Mouse (Mus musculus): Measurements from ENCODE around the gene Maf. TPM values are rescaled to one million over a fixed set of nuclear protein-coding genes. Genes with fewer than 3 reads are reported as not detected.

Maf gene
- polyA plus RNA-seq (2012; rRNA removed) = 8.6 and 9.2 TPM in 2 replicates

DNA sequence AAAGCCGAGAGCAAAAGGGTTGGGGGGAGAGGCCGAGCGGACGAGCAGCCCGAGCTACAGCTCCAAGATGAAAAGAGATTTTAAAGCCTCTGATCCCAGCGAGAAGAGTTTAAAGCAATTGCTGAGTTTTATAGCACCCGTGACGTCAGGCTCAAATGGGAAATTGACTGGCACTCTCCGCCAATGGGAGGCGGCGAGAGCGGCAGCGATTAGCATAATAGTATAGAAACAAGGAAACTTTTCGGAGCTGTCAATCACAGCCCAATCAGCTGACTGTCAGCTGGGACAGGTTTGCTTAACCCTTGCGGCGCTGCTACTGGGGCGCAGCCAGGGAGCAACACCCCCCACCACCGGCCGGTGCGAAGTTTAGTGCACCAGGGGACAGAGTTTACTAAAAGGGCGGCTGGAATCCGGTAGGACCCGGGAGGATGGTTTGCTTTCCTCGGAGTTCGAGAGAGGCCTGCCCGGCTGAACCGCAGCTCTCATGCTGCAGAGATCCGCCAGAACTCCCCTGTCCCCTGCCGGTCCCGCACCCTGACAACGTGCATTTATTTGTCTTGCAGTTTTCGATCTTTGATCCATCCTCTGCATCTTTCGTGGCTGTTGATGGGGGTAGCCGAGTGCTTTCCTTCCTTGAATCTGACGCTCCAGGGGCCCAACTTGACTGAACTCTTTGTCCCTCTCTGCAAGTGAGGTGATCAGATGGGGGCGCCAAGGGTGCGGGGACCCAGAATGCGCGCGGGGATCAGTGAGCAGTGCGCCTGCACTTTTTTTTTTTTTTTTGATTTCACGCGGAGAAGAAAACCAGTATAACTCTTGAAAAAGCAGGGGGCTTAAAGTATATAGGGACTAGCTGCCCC is at the start of gene Maf:
Maf (minus strand) TSS at position 64 of the 860 bp plus-strand sequence.
- DNase-seq (ENCODE audit: extremely low spot score in 1 of 2, low spot score in 1 of 2) = peak; percentile 77 to 80

DNA sequence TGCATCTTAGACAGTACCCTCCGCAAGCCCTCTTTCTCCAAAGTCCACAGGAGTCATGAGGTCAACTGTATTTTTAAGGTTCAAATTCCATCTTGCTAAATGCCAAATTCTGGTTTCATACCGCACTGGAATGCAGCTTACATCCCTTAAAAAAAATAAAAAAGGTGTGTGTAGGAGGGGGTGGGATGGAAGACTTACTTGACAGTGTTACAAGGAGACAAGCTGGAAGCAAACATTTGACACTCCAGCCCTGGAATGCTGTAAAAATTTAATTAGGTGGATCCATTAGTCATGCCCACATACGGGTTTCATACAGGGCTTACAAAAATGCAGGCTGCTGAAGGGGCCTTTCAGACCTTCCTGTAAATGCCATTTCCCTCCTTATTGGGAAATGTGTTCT is 49.4 kb upstream of the Maf start:
- no peak for DNase-seq (ENCODE audit: extremely low spot score in 1 of 2, low spot score in 1 of 2)

DNA sequence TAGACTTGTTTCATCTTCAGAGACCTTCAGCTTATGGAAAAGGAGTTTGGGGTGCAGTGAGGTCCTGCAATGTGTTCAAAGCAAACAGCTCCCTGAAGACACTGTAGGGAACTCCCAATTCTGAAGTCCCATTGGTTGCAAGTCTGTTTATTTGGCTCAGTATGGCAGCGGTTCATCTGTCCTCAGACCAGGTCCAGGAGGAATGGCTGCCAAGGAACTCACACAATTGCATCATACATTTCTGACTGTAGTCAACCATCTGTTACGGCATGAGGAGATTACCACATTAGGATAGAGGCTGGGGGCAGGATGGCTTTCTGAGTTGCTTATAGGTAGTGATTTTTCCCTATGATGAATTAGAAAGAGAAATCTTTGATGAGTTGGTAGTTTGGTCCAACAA is 48.4 kb upstream of the Maf start:
- DNase-seq (ENCODE audit: extremely low spot score in 1 of 2, low spot score in 1 of 2) = no peak

DNA sequence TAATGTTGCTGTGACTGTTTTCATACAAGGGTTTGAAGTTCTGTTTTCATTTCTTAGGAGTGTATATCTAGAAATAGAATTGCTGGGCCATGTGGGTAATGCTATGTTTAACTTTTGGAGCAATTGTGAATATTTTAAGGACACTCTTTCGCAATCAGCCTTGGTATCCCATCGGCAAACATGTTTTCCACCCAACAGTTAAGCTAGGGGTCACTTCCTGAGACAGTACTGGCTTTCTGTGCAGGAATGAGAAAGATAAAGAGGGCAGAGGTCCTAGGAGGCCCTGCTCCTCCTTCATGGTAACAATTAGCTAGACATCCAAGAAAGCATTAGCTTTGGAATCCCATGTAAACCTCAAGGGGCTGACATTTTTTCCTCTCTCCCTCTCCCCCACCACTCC is 47.1 kb upstream of the Maf start:
- DNase-seq (ENCODE audit: extremely low spot score in 1 of 2, low spot score in 1 of 2) = no peak

DNA sequence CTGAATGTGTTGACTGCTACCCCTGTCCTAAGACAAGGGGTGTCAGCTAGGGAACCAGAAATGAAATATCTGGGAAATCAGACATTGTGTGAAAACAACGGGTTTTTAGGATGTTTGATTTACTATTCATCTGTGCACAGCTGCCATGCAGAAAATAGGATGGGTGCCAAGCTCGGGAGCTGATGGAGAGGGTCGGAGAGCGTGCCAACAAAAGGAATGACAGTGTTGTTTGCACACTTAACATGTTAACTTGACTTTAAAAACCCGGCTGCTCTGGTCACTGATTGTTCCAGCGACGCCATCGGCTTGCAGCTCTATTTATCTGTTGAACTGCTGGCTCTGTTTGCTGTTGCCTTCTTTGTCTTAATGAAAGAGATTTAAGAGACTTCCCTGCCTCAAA is 46.2 kb upstream of the Maf start:
- no peak for DNase-seq (ENCODE audit: extremely low spot score in 1 of 2, low spot score in 1 of 2)

DNA sequence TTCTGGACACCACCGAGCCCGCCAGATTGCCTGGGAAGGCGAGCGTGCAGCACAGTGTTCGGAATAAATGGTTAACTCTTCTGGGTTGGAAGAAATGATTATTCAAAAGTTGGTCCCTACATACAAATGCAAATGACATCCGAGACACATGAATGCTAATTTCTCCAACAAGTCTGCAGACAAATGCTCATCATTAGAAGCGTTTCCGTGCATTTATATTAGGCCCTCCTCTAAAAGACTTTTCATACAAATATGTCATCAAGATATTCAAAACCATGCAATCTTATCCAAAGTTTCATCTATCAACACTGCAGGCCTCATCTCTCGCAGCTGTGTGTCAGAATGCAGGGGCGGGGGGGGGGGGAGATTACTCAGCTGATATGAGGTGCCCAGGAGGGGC is 39.8 kb upstream of the Maf start:
- DNase-seq (ENCODE audit: extremely low spot score in 1 of 2, low spot score in 1 of 2) = no peak

DNA sequence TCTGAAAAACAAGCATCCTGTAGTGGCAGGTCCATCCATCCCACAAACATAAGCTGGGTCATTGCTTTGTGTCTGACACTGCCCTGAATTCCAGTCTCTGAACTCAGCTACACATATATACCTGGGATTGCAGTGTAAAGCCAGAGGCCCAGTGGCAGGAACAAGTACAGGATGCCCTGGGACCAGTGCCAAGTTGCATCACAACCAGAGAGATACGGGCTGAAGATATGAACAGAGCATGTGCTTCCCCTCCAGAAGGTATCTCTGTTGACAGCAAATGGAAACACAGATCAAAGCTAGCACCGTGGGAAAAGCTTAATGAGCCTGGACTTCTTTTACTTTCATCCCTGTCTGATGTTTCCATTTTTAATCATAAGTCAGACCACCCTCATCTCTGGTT is 38.1 kb upstream of the Maf start:
- no peak for DNase-seq (ENCODE audit: extremely low spot score in 1 of 2, low spot score in 1 of 2)

DNA sequence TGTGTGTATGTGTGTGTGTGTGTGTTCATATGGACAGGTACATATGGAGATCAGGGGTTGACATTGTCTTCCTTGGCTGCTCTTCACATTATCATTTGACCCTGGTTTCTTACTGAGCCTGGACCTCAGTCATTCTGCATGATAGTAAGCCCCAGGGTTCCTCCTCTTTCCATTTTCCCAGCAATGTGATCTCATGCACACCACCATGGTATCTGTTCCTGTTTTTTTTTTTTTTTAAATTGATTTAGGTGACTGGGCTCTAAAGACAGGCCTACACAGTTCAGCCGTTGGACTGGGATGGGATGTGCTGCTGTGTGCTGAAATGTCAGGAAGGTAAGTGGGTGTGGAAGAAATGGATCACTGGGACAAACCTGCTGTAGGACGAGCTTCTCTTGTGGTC is 35.8 kb upstream of the Maf start:
- DNase-seq (ENCODE audit: extremely low spot score in 1 of 2, low spot score in 1 of 2) = no peak

DNA sequence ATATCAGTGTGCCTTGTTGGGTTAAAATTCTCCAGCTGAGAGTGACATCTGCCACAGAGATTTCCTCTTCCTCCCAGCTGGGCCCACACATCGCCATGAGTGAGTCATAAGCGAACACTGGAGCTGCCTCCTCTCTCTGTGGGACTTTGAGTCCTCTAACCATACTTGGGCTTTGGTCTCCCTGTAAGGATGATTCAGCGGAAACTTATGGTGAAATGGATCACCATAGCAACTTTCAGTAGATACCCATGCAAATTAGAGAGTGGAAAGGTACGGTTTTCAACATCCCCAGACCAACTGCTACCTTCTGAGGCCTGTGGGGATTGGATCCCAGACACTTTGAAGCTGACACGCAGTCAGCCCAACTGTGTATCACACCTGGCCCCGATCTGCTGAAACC is 35.1 kb upstream of the Maf start:
- peak in 1 of 2 experiments; percentile 59 for DNase-seq (ENCODE audit: extremely low spot score in 1 of 2, low spot score in 1 of 2)

DNA sequence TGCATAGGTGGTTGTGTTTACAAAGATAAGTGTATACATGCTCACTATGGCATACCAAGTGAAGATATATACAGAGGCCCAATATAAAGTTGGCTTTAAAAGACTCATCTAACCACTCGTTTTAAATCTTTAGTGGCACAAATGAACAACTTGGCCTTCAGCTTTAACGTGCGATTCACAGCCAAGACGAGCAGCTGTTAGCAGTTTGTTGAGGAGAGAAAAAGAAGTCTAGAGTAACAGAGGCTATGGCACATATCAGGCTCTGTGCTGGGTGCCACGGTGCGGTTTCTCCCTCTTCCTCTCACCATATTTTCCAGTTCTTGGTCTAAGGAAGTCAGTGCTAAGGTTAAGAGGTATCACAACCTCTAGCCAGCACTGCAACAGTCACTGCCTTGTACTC is 34.4 kb upstream of the Maf start:
- DNase-seq (ENCODE audit: extremely low spot score in 1 of 2, low spot score in 1 of 2) = no peak

DNA sequence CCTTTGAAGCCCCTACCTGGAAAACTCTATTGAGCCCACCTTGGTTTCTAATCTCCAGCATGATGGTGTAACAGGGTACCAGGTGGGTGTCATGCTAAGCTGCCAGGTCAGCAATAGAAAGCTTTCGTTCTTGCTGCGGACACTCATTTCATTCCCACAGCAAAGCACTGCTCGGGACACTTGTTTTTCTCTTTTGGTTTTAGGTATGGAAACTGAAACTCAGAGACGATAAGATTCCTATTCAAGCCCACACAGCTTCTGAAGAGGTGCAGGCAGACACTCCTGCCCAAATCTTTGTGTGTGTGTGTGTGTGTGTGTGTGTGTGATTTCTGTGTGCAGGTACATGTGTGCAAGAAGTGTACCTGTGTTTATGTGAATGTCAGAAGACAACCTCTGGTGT is 32.2 kb upstream of the Maf start:
- DNase-seq (ENCODE audit: extremely low spot score in 1 of 2, low spot score in 1 of 2) = no peak

DNA sequence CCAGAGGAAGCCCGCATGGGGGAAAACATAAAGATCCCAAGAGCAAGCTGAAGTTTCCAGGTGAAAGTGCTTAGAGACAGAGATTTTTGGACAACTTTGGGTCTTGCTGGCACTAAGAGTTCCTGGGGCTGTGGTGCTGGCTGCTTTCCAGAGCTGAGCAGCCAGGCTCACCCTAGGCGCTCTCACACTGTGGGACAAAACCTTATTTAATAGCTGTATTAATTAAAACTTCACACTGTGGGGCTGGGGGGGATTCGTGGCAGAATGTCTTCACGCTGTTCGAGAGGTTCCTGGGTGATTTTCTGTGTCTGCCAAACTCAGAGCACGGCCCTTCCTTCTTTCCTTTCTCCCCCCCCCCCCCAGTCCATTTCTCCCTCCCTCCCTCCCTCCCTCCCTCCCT is 24.8 kb upstream of the Maf start:
- DNase-seq (ENCODE audit: extremely low spot score in 1 of 2, low spot score in 1 of 2) = no peak

DNA sequence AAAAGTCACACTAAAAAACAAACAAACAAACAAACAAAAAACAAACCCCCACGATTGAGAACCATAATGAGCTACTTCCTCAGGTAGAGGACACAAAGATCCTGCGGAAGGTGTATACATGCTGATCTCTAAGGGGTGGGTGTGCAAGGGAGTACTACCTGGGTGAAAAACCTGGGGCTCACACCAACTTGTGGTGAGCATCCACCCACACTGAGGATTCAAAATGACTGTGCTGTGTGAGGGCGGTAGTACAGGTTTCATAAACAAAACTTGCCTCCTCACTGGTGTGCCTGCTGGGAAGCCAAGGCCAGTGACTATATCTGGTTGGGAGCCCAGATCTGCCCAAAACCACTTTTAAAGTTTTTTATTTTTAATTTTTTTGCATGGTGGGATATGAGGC is 19.2 kb upstream of the Maf start:
- DNase-seq (ENCODE audit: extremely low spot score in 1 of 2, low spot score in 1 of 2) = no peak

DNA sequence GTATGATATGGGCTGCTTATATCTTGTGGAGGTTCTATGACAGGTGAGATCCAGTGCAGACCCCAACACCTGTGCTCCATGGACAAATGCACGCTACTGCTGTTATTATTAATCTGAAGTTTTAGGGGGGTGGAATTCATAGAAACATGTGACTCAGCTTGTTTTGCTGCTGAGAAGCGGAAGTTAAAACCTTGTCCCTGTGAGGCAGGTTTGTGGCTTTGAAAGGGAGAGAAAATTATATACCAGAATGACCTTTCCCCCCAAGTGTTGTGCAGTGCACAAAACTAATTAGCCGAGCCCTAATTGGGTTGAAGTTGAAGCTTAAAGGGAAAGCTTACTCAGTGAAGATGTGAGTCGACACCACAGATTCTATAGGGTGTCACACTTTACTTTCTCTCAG is 18.6 kb upstream of the Maf start:
- DNase-seq (ENCODE audit: extremely low spot score in 1 of 2, low spot score in 1 of 2) = no peak

DNA sequence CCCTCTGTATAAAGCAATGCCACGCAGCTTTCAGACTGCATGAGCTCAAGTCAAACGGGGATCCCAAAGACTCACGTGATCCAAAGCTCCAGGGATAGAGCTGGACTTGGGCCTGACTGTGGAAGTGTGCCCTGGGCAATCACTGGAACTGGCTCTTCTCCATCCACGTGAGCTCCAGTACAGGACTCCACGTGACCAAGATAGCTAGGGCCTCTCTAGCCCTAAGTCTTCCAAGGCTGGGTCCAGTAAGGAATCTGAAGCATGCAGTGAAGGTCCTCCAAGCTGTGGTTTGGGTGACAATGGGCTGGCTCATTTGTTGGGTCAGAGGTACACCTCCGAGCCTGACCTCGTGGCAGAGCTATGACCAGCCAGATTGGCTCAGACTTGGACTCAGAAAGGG is 11.5 kb upstream of the Maf start:
- DNase-seq (ENCODE audit: extremely low spot score in 1 of 2, low spot score in 1 of 2) = no peak

DNA sequence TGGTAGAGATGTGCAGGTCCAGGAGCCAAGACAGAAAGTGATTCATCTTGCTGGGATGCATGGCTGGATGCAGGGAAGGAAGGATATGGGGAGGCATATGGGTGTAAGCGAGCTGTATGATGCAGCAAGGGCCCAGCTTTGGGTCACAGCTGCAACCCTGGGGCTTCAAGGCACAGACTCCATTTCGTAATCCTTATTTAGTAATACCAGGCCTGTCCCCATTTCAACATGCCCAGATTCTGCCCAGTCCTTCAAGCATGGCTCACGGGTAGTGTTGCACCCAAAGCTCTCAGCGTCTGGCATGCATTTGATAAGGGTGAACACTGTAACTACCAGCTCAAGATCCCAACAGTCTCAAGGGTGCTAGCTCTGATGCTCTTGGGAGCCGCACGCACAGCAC is 11.0 kb upstream of the Maf start:
- DNase-seq (ENCODE audit: extremely low spot score in 1 of 2, low spot score in 1 of 2) = no peak

DNA sequence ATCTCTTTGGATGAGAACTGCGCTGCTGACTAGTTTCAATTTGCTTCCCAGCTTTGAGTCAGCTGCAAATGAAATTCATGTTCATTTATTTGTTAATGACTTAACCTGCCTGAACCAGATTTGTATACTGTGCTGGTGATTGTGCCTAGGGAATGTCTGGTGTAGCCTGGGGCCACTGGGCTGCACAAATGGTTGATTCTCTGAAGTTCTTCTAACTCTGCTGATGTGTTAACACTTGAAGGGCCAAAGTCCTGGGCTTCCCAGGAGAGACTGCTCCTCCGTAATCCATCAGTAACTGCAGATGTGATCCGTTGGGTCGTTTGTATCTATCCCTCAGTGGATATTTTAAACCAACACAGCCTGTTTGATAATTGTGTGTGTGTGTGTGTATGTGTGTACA is 7.7 kb upstream of the Maf start:
- no peak for DNase-seq (ENCODE audit: extremely low spot score in 1 of 2, low spot score in 1 of 2)

DNA sequence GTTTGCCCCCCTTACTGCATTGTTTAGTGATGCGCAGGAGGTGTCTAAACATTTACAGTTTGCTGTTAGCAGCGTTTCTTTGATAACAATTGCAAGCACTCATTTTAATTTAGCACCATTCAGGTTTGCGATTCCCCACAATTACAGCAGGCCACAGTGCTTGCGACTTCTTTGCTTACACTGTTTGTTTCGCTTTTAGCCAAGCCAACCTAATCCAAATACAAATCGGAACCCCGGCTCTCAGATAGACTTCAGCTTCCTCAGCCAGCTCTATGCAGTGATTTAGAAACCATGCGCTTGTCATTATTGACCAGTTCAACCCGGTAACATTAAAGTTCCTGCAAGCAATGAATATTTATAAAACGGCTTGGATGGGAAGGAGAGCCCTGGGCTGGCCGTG is 3.5 kb upstream of the Maf start:
- no peak for DNase-seq (ENCODE audit: extremely low spot score in 1 of 2, low spot score in 1 of 2)

DNA sequence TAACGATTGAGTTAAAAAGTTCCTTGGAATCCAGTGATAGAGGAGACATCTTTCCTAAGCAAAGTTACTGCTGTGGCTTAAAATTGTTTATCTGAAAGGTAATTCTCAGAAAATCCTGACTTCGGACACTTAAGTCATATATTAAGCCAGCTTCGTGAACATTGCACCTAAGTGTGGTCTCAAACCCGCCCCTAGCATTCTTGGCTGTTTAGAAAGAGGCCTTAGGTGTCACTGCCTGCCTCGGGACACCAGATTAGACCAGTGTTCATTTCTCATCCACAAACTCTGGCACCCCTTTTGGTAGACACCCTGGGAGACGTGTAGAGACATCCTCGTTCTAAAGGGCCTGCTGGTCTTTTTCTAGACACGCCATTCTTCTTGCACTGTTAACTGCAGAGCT is 2.3 kb upstream of the Maf start:
- no peak for DNase-seq (ENCODE audit: extremely low spot score in 1 of 2, low spot score in 1 of 2)

DNA sequence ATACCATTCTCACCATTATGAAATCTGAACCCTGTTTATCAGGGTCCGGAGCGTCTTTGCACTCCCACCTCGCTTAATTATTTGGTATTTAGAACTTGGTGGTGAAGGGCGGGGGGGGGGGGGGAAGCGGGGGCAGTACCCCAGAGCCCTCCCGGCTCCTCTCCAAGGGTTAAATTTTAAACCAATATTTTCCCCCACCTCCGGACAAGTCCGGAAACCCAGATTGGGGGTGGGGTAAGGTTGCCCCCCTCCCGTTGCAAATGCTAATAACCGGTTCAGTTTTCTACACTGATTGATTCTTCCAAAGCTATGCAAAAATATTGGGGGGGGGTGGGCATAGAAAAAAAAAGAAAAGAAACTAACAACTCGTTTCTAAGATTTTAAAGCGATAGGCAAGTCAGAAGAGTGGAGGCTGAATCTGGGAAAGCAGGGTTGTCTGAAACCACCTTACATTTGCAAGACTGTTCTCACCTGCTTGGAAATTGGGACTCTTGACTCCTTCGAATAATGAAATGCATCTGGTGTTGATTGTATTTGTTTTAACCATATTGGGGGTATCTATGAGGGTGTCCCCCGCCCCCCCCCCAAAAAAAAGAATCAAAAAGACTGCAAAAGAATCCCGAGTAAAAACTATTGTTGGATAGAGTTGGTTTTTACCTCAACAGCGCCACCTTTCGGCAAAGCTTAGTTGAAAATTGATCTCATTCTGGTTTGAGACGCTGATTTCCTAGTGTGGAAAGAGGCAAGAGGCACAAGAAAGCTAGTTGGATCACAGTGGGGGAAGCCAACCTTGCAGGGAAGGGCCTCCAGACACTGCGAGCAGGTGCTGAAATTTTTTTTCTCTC is 1.6 kb upstream of the Maf start:
- DNase-seq (ENCODE audit: extremely low spot score in 1 of 2, low spot score in 1 of 2) = peak; percentile 48 to 91

DNA sequence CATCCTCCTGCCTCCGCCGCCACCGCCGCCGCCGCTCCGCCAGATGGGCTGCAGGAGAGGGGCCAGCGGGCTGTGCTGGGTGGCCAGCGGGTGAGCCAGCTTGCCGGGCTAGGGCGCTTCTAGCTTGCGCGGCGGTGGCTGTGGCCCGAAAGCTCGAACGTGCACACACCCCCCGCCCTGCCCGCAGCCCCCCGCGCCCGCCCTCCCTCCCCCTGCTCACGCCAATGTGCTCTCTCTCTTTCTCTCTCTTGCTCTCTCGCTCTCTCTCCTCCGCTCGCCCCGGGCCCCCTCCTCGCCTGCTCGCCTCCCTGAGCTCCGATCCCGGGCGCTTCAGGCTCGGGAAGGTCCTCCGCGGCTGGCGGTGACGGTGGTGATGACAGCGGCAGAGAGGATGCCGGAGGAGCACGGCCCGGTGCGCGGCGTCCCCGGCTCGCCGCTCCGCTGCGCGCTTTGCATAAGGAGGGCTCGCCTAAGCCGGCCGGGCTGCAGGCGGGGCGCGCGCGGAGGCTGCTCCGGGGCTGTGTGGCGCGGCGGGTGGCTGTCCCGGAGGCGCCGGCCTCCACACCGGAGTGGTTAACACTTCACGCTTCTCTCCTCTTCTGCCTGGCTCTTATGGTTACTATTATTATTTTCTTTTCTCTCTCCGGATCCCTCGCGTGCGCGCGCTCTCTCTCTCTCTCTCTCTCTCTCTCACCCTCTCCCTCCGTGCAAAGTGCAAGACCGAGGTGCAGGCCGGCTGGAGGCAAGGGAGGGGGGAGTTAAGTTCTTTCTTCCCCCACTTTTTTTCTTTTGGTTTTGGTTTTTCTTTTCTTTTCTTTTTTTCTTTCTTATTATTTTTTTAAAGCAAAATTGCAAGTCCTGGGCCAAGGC is 498 bp downstream of the Maf start:
- DNase-seq (ENCODE audit: extremely low spot score in 1 of 2, low spot score in 1 of 2) = peak in 1 of 2 experiments; percentile 53
